ENCODE assay signal across 12 mouse cellular contexts in genomic region chr14:79118457-79118856, GRCm38 (mm10).
"Had no signal": no experiment of that assay in that cellular context is flagged by ENCODE, and none has a peak within 500 bp of the region (broad histone marks: within the 10 kb centered on the region; RNA-seq: fewer than 3 reads in every experiment).

No protein-coding gene starts in this region.

- DNase-seq: kidney, postnatal 25 days; layer of hippocampus, adult 9-11 months; liver, embryonic 13.5 days; lung, adult 2 months; lung, postnatal 14 days; lung, postnatal 4 days; right cerebral cortex, postnatal 14 days; right cerebral cortex, postnatal 4 days; thymus, adult 2 months; thymus, postnatal 25 days had no signal

- ATAC-seq: midbrain, embryonic 13.5 days; midbrain, embryonic 16.5 days had no signal
